Mouse (Mus musculus) MEL (cell line): ENCODE data around the gene Lmntd1. TPM values are rescaled to one million over a fixed set of nuclear protein-coding genes. Genes with fewer than 3 reads are reported as not detected.

Source experiments
- DNase-seq: peaks from one replicate; pipeline ENCODE4 v3.0.0; 2011; ENCODE audit warnings: low read depth, low spot score
- H3K27ac ChIP-seq: 2 replicates; pipeline ENCODE4 v1.5.1; 2012; ENCODE audit warnings: low read depth, mild to moderate bottlenecking, control low read depth, low read length, moderate library complexity; ENCODE audit not compliant: control insufficient read depth
- H3K27me3 ChIP-seq, 2 experiments: fragments of 150-350 bp in 1 of 2; sonication (generic) in 1 of 2; 2 replicates each; pipeline ENCODE4 v1.6.1; 2012; ENCODE audit warnings: low read length in 2 of 2, mild to moderate bottlenecking in 2 of 2, improper control_type of control experiment in 1 of 2, moderate library complexity in 1 of 2; ENCODE audit not compliant: insufficient read depth in 2 of 2, control insufficient read depth in 1 of 2
- H3K36me3 ChIP-seq, 2 experiments: 2 replicates each; pipeline ENCODE4 v1.6.1; 2012 to 2014; ENCODE audit warnings: low read length in 2 of 2, improper control_type of control experiment in 1 of 2, inconsistent platforms in 1 of 2, mild to moderate bottlenecking in 1 of 2; ENCODE audit not compliant: insufficient read depth in 2 of 2, control insufficient read depth in 1 of 2
- H3K4me1 ChIP-seq, 2 experiments: fragments of 150-350 bp in 1 of 2; sonication (generic) in 1 of 2; 2 replicates each; pipeline ENCODE4 v1.6.1; 2012; ENCODE audit warnings: low read length in 2 of 2, improper control_type of control experiment in 1 of 2, mild to moderate bottlenecking in 1 of 2; ENCODE audit not compliant: insufficient read depth in 2 of 2, control insufficient read depth in 1 of 2
- H3K4me3 ChIP-seq, 2 experiments: fragments of 150-350 bp in 1 of 2; sonication (generic) in 1 of 2; 2 replicates each; pipeline ENCODE4 v1.5.1; 2012; ENCODE audit warnings: low read depth in 2 of 2, low read length in 2 of 2, mild to moderate bottlenecking in 2 of 2, moderate library complexity in 2 of 2, control low read depth in 1 of 2, improper control_type of control experiment in 1 of 2; ENCODE audit not compliant: control insufficient read depth in 1 of 2, insufficient read depth in 1 of 2
- H3K79me2 ChIP-seq: 2 replicates; pipeline ENCODE4 v1.6.1; 2012; ENCODE audit warnings: mild to moderate bottlenecking, low read length, moderate library complexity; ENCODE audit not compliant: control insufficient read depth, poor library complexity, insufficient read depth
- H3K9ac ChIP-seq: 2 replicates; pipeline ENCODE4 v1.6.1; 2012; ENCODE audit warnings: low read depth, mild to moderate bottlenecking, control low read depth, low read length, moderate library complexity; ENCODE audit not compliant: control insufficient read depth, poor library complexity, severe bottlenecking
- H3K9me3 ChIP-seq: fragments of 150-350 bp; sonication (generic); replicated peaks from 2 replicates; pipeline ENCODE4 v1.6.1; 2012; ENCODE audit warnings: mild to moderate bottlenecking, low read length, improper control_type of control experiment, moderate library complexity; ENCODE audit not compliant: insufficient read depth
- BHLHE40 ChIP-seq: IDR thresholded peaks from 2 replicates; pipeline ENCODE4 v1.6.1; 2012; ENCODE audit warnings: low read depth, mild to moderate bottlenecking, inconsistent platforms, low read length, improper control_type of control experiment, borderline replicate concordance
- CHD2 ChIP-seq: IDR thresholded peaks from 2 replicates; pipeline ENCODE4 v1.6.1; 2011; ENCODE audit warnings: low read length, improper control_type of control experiment
- EP300 ChIP-seq, 2 experiments: IDR thresholded peaks; 2 replicates each; pipeline ENCODE4 v1.6.1; 2011; ENCODE audit warnings: improper control_type of control experiment in 2 of 2, low read length in 2 of 2, low read depth in 1 of 2, mild to moderate bottlenecking in 1 of 2
- GABPA ChIP-seq: IDR thresholded peaks from 2 replicates; pipeline ENCODE4 v1.6.1; 2012; ENCODE audit warnings: low read depth, mild to moderate bottlenecking, inconsistent platforms, low read length, improper control_type of control experiment, moderate library complexity
- HCFC1 ChIP-seq: IDR thresholded peaks from 2 replicates; pipeline ENCODE4 v1.6.1; 2012; ENCODE audit warnings: low read depth, mild to moderate bottlenecking, inconsistent platforms, low read length, improper control_type of control experiment, moderate library complexity
- MAX ChIP-seq: IDR thresholded peaks from 2 replicates; pipeline ENCODE4 v1.6.1; 2011; ENCODE audit warnings: low read length, improper control_type of control experiment
- MAZ ChIP-seq: IDR thresholded peaks from 2 replicates; pipeline ENCODE4 v1.6.1; 2012; ENCODE audit warnings: low read depth, mild to moderate bottlenecking, inconsistent platforms, low read length, improper control_type of control experiment
- MEF2A ChIP-seq: IDR thresholded peaks from 2 replicates; pipeline ENCODE4 v1.6.1; 2014; ENCODE audit warnings: low read depth, mild to moderate bottlenecking, inconsistent platforms, low read length, improper control_type of control experiment; ENCODE audit not compliant: poor library complexity, insufficient replicate concordance, severe bottlenecking; ENCODE audit errors: extremely low read depth
- MYB ChIP-seq: IDR thresholded peaks from 2 replicates; pipeline ENCODE4 v1.6.1; 2011; ENCODE audit warnings: mild to moderate bottlenecking, low read depth, low read length, improper control_type of control experiment
- MYC ChIP-seq: IDR thresholded peaks from 2 replicates; pipeline ENCODE4 v1.6.1; 2011; ENCODE audit warnings: low read depth, mild to moderate bottlenecking, low read length, improper control_type of control experiment, moderate library complexity
- NELFE ChIP-seq: IDR thresholded peaks from 2 replicates; pipeline ENCODE4 v1.6.1; 2011; ENCODE audit warnings: low read depth, low read length, improper control_type of control experiment
- RCOR1 ChIP-seq: IDR thresholded peaks from 2 replicates; pipeline ENCODE4 v1.6.1; 2012; ENCODE audit warnings: low read depth, mild to moderate bottlenecking, inconsistent platforms, low read length, improper control_type of control experiment
- TAL1 ChIP-seq: IDR thresholded peaks from 2 replicates; pipeline ENCODE4 v1.6.1; 2012; ENCODE audit warnings: mild to moderate bottlenecking, inconsistent platforms, low read length, moderate library complexity, mixed read lengths
- UBTF ChIP-seq: IDR thresholded peaks from 2 replicates; pipeline ENCODE4 v1.6.1; 2012; ENCODE audit warnings: low read depth, mild to moderate bottlenecking, inconsistent platforms, low read length, improper control_type of control experiment, moderate library complexity, borderline replicate concordance; ENCODE audit not compliant: insufficient read depth
- USF1 ChIP-seq: IDR thresholded peaks from 2 replicates; pipeline ENCODE4 v1.6.1; 2014; ENCODE audit warnings: low read depth, mild to moderate bottlenecking, inconsistent platforms, low read length, improper control_type of control experiment, moderate library complexity
- ZC3H11A ChIP-seq: IDR thresholded peaks from 2 replicates; pipeline ENCODE4 v1.6.1; 2012; ENCODE audit warnings: low read depth, mild to moderate bottlenecking, inconsistent platforms, low read length, improper control_type of control experiment
- ZKSCAN1 ChIP-seq: IDR thresholded peaks from 2 replicates; pipeline ENCODE4 v1.6.1; 2012; ENCODE audit warnings: low read depth, mild to moderate bottlenecking, inconsistent platforms, low read length, improper control_type of control experiment, moderate library complexity
- ZMIZ1 ChIP-seq: IDR thresholded peaks from 2 replicates; pipeline ENCODE4 v1.6.1; 2012; ENCODE audit warnings: low read depth, mild to moderate bottlenecking, inconsistent platforms, low read length, improper control_type of control experiment, moderate library complexity
- polyA plus RNA-seq, 2 experiments: library from polyadenylated mRNA; stranded (reverse) in 1 of 2; unstranded in 1 of 2; fragments of >175 nt in 1 of 2; fragments of >200 nt in 1 of 2; gene quantifications; 2 replicates each; pipeline versions ENCODE4 v1.2.1 to v1.2.4; 2012; ENCODE audit warnings: low replicate concordance in 2 of 2, low read depth in 1 of 2; ENCODE audit not compliant: insufficient read length in 2 of 2, insufficient read depth in 1 of 2, missing spikeins in 1 of 2
- total RNA-seq: library from RNA; depleted of rRNA; stranded (reverse); fragments of 300-350 nt; gene quantifications from 2 replicates; pipeline ENCODE4 v1.2.3, GENCODE M21; 2012

The Lmntd1 gene
- total and polyA plus RNA-seq, 3 experiments = not detected

- no peak overlapping the region for H3K4me3 ChIP-seq
- DNase-seq = no peak
- no peaks in the 10 kb centered on the region for H3K36me3 ChIP-seq
- H3K9ac ChIP-seq = no peak overlapping the region
- H3K27ac ChIP-seq = no peak overlapping the region
- TF ChIP-seq MEF2A (no peak), RCOR1 (no peak), HCFC1 (no peak), USF1 (no peak)
- no peaks in the 10 kb centered on the region for H3K79me2 ChIP-seq
- no peaks in the 10 kb centered on the region for H3K27me3 ChIP-seq
- no peaks in the 10 kb centered on the region for H3K9me3 ChIP-seq
- no peaks in the 10 kb centered on the region for H3K4me1 ChIP-seq
These were observed 136.7 kb downstream of the Lmntd1 start for GRCm38 (mm10) chr6:145477367-145477905.

- Histone ChIP-seq H3K27ac (no peak overlapping the region), H3K79me2 (no peaks in the 10 kb centered on the region), H3K27me3 (no peaks in the 10 kb centered on the region), H3K9ac (no peak overlapping the region), H3K36me3 (no peaks in the 10 kb centered on the region), H3K4me3 (no peak overlapping the region), H3K4me1 (no peaks in the 10 kb centered on the region), H3K9me3 (no peaks in the 10 kb centered on the region)
- TF ChIP-seq GABPA (no peak), MAZ (no peak), UBTF (no peak), TAL1 (no peak), CHD2 (no peak), MAX (no peak), MYB (no peak), ZKSCAN1 (no peak), MYC (no peak), NELFE (no peak), BHLHE40 (no peak), USF1 (no peak), ZC3H11A (no peak), ZMIZ1 (no peak), EP300 (IDR thresholded peaks at IDR 0.05; ENCODE audit: low read depth in 1 of 2, low read length in 2 of 2) (no peak)
- no peak for DNase-seq
These were observed 142.4 kb downstream of the Lmntd1 start for GRCm38 (mm10) chr6:145471638-145472247.
